Mouse (Mus musculus) neural tube, embryonic 13.5 days (tissue): Measurements from ENCODE around the gene Txlng. TPM values are rescaled to one million over a fixed set of nuclear protein-coding genes. Genes with fewer than 3 reads are reported as not detected.
"Not testable (repeated sequence)": the region's sequence is repeated elsewhere in the genome, so short reads cannot be mapped to it uniquely, and the experiment has no call there.

Experiments used
- ATAC-seq: fragments of 200-750 bp; cut with Nextera tagmentation; 2 replicates; pipeline ENCODE4 v1.8.0; 2017; ENCODE audit warnings: low read depth, mild to moderate bottlenecking, moderate TSS enrichment, moderate library complexity
- H3K27ac ChIP-seq: fragments of 300-500 bp; sonication (generic); replicated peaks from 2 replicates; pipeline ENCODE4 v1.5.1; 2015; ENCODE audit warnings: moderate library complexity, mild to moderate bottlenecking, inconsistent platforms
- H3K27me3 ChIP-seq: fragments of 300-500 bp; sonication (generic); 2 replicates; pipeline ENCODE4 v1.6.1; 2015; ENCODE audit warnings: mild to moderate bottlenecking, inconsistent platforms
- H3K36me3 ChIP-seq: fragments of 300-500 bp; sonication (generic); 2 replicates; pipeline ENCODE4 v1.6.1; 2015; ENCODE audit warnings: mild to moderate bottlenecking, inconsistent platforms
- H3K4me1 ChIP-seq: fragments of 300-500 bp; sonication (generic); replicated peaks from 2 replicates; pipeline ENCODE4 v1.6.1; 2015; ENCODE audit warnings: inconsistent platforms
- H3K4me2 ChIP-seq: fragments of 300-500 bp; sonication (generic); 2 replicates; pipeline ENCODE4 v1.6.1; 2015; ENCODE audit warnings: inconsistent platforms, mild to moderate bottlenecking, moderate library complexity
- H3K4me3 ChIP-seq: fragments of 300-500 bp; sonication (generic); 2 replicates; pipeline ENCODE4 v1.5.1; 2015; ENCODE audit warnings: mild to moderate bottlenecking, inconsistent platforms
- H3K9ac ChIP-seq: fragments of 300-500 bp; sonication (generic); 2 replicates; pipeline ENCODE4 v1.6.1; 2015; ENCODE audit warnings: moderate library complexity, mild to moderate bottlenecking, inconsistent platforms
- H3K9me3 ChIP-seq: fragments of 300-500 bp; sonication (generic); 2 replicates; pipeline ENCODE4 v1.6.1; 2016; ENCODE audit warnings: inconsistent platforms
- WGBS: fragments of 180-500 bp; shearing (Covaris S2); methylation state at CpG from one replicate; pipeline ENCODE4 v1.1.7; 2015; 5-methylcytosine and 5-hydroxymethylcytosine counted together
- polyA plus RNA-seq: library from polyadenylated mRNA; unstranded; fragments of >200 nt; fragmentation: Nextera tagmentation; extraction: Ambion mirVana; gene quantifications from 2 replicates; pipeline ENCODE4 v1.2.1, GENCODE M21; 2015

Gene Txlng
- 14.3 and 15.4 TPM in 2 replicates for polyA plus RNA-seq

DNA sequence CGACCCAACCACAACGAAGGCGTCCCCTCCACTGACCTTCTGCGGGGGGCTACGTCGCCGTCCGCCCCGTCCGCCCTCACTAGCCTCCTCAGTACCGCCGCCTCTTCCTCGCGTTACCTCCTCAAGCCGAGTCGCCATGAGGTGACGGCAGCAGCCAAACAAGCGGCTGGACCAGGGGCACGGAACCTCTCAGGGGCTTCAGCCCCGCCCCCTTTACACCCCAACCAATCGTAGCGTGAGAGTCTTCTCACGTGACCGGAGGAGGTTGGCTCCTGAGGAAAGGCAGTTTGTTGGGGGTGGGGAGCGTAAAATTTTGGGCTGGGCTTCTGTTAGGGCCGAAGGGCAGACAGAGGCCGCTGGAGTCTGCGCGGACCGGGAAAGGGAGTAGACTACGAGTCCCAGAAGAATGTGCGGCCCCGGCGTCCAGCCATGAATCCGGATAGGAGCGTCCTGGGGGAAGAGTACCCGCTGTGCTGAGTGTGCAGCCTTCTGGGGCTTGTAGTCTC lies at the start of gene Txlng:
Gene Txlng, minus strand, starts transcription at position 252 of the 506 bp plus-strand sequence.
- ATAC-seq, result peak; percentile 99
- H3K27ac ChIP-seq, result 0 out of 2 replicates have a peak within 1 kb of the TSS, but pooled peaks have one; percentile 18
- peak within 1 kb of the TSS; percentile 76 for H3K9ac ChIP-seq

DNA sequence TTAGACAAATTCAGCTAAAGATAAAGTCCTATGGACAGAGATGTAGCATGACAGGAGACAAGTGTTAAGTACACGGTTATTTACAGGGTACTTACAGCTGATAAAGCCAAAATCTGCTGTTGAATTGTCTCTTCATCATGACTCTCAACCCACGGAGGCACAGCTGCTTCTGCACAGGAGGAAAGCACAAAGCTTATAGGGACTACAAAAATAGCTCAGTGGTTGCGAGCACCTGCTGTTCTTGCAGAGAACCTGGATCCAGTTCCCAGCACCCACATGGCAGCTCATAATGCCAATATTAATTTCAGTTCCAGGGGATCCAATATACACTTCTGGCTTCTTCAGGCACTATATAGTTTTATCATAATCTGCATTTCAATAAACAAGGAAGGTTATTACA lies 49.0 kb upstream of the Txlng start:
- Histone ChIP-seq H3K36me3 (peaks cover 32% of the 10 kb centered on the region), H3K4me2 (no peak overlapping the region), H3K27ac (no peak overlapping the region), H3K27me3 (no peaks in the 10 kb centered on the region; the same call in 1 of the 2 replicates), H3K4me1 (no peaks in the 10 kb centered on the region), H3K4me3 (no peak overlapping the region), H3K9ac (no peak overlapping the region), H3K9me3 (no peaks in the 10 kb centered on the region)
- WGBS, result 86% methylated on average over 3 of the region's 3 CpGs
- no peak for ATAC-seq

More for the DNA sequence above, at the start of gene Txlng:
- Histone ChIP-seq H3K4me2 (peak within 1 kb of the TSS; percentile 77), H3K4me1 (peaks cover 6% of the 10 kb centered on the region), H3K27me3 (peaks cover 2% of the 10 kb centered on the region; the same call in 1 of the 2 replicates), H3K36me3 (no peaks in the 10 kb centered on the region), H3K4me3 (peak within 1 kb of the TSS; percentile 57), H3K9me3 (no peaks in the 10 kb centered on the region)
- 18% methylated on average over 37 of the region's 37 CpGs for WGBS

DNA sequence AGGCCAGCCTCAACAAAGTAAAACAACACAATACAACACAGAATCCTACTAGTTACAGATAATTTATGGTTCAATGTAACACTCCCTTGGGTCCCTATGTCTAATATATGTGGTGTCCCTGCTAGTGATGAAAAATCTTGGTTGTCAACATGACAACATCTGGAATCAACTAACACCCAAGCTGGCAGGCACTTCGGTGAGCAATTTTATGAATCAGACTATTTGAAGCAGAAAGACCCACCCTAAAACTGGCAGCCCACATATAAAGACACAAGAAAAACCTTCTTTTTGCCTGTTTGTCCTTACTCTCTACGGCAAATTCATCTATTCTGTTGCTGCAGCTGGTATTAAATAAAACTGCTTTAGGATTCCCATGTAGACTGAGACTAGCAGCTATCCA lies 44.5 kb upstream of the Txlng start:
- H3K27ac ChIP-seq, result no peak overlapping the region
- no peak for ATAC-seq
- no peak overlapping the region for H3K4me3 ChIP-seq
- no peaks in the 10 kb centered on the region for H3K9me3 ChIP-seq
- H3K4me1 ChIP-seq, result no peaks in the 10 kb centered on the region
- no peak overlapping the region for H3K9ac ChIP-seq
- no peaks in the 10 kb centered on the region; the same call in 1 of the 2 replicates for H3K27me3 ChIP-seq
- no peak overlapping the region for H3K4me2 ChIP-seq
- peaks cover 30% of the 10 kb centered on the region for H3K36me3 ChIP-seq
- WGBS, result 93% methylated on average over 2 of the region's 2 CpGs

DNA sequence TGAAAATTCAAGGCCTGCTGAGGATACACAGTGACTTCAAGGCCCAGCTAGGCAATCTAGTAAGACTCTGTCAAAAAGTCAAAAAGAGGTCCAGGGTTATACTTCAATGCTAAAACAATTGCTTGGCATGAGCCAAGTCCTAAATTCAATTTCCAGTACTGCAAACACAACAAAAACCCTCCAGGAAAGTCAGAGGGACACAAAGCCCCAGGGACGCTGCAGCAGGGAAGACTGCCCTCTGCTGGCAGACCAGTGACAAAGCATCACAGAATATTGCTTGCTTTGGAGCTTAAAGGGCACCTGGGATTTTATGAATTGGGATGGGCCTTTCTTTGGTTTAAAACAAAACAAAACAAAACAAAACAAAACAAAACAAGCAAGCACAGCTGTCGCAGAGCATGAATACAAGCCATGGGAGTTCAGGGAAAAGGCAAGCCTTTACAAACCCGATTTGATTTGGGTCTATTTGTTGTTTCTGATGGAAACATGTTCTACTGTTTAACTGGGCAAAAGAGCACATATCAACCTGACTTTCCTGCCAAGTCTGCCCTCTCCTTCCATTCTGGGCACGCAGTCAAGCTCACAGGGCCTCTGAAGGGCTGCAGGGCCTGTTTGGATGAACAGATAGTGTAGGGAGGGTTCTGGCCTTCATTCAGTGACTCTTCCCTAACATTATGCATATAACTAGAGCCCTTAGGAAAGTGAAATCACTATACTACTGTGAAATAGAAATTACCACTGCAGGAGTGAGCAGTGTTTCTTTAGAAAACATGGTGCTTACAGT lies 42.7 kb upstream of the Txlng start:
- H3K27me3 ChIP-seq, result no peaks in the 10 kb centered on the region; the same call in 1 of the 2 replicates
- ATAC-seq, result no peak
- H3K4me1 ChIP-seq, result no peaks in the 10 kb centered on the region
- H3K9me3 ChIP-seq, result no peaks in the 10 kb centered on the region
- no peak overlapping the region for H3K9ac ChIP-seq
- H3K4me3 ChIP-seq, result no peak overlapping the region
- H3K36me3 ChIP-seq, result peaks cover 30% of the 10 kb centered on the region; the same call in 1 of the 2 replicates
- no peak overlapping the region for H3K27ac ChIP-seq
- H3K4me2 ChIP-seq, result no peak overlapping the region
- WGBS, result 37% methylated on average over 4 of the region's 4 CpGs

DNA sequence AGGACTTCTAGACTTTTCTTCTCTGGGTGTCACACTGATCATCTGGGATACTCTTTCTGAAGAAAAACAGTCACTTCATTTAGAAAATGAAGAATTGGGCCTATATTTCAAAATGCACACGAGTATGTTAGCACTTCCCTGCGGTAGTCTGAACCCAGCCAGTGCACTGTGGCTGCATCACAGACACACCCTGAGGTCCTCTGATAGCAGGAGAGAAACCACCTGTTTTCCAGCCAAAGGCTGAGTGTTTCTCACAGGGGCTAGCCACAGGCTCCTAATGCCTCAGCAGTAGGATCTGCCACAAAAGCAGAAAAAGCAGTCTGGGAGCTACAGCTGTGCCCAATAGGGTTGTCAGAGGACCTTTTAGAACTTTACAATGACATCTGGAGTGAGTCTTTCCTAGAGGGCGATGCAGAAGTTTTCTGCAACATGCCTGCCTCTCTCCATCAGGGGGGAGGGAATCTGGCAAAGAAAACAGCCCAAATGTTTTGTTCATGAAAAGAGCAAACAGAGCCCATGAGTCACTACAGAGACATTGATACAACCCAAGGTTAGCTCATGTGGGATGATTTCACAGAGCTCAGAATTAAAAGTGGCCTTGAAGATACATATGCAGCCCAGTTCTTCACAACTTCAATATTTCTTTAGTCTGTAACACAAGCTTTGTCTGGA lies 39.2 kb upstream of the Txlng start:
- WGBS, result 74% methylated on average over 3 of the region's 3 CpGs
- Histone ChIP-seq H3K9me3 (no peaks in the 10 kb centered on the region), H3K4me3 (no peak overlapping the region), H3K4me2 (no peak overlapping the region), H3K9ac (no peak overlapping the region), H3K4me1 (no peaks in the 10 kb centered on the region), H3K27me3 (no peaks in the 10 kb centered on the region; the same call in 1 of the 2 replicates), H3K27ac (no peak overlapping the region), H3K36me3 (peaks cover 30% of the 10 kb centered on the region; the same call in 1 of the 2 replicates)
- no peak for ATAC-seq

DNA sequence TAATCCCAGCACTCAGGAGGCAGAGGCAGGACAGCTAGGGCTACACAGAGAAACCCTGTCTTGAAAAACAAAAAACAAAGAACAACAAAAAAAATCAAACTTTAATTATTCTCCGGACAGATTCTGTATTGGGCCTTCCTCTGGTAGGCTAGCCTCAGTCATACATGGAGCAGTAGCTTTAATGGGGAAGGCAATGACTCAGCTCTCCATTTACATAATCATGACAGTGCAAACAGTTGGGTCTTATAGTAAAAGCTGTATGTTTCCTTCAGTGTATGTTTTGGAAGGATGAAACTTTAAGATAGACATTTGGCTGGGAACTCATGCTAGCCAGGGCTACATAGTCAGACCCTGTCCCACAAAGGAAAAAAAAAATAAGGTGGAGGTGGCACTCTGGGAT lies 19.4 kb upstream of the Txlng start:
- Histone ChIP-seq H3K4me1 (no peaks in the 10 kb centered on the region), H3K9me3 (no peaks in the 10 kb centered on the region), H3K9ac (no peak overlapping the region), H3K4me2 (no peak overlapping the region), H3K27ac (no peak overlapping the region), H3K4me3 (no peak overlapping the region), H3K36me3 (no peaks in the 10 kb centered on the region), H3K27me3 (no peaks in the 10 kb centered on the region)
- ATAC-seq, result no peak
- 92% methylated on average over 1 of the region's 1 CpGs for WGBS

DNA sequence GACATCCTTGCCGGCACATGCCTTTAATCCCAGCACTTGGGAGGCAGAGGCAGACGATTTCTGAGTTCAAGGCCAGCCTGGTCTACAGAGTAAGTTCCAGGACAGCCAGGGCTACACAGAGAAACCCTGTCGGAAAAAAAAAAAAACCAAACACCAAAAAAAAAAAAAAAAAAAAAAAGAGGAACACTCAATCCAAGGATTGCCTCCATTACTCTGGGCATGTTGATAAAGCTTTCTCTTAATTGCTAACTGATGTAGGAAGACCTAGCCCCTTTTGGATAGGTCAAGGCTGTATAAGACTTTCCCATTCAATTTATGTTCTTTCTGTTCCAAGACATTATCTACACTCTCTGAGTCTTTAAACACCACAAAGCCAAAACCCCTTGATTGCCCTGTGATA lies 16.3 kb upstream of the Txlng start:
- ATAC-seq, result no peak
- H3K9me3 ChIP-seq, result no peaks in the 10 kb centered on the region
- H3K4me1 ChIP-seq, result no peaks in the 10 kb centered on the region
- H3K36me3 ChIP-seq, result no peaks in the 10 kb centered on the region
- H3K4me3 ChIP-seq, result no peak overlapping the region
- H3K4me2 ChIP-seq, result no peak overlapping the region
- H3K9ac ChIP-seq, result no peak overlapping the region
- no peak overlapping the region for H3K27ac ChIP-seq
- WGBS, result 87% methylated on average over 3 of the region's 3 CpGs
- H3K27me3 ChIP-seq, result no peaks in the 10 kb centered on the region

DNA sequence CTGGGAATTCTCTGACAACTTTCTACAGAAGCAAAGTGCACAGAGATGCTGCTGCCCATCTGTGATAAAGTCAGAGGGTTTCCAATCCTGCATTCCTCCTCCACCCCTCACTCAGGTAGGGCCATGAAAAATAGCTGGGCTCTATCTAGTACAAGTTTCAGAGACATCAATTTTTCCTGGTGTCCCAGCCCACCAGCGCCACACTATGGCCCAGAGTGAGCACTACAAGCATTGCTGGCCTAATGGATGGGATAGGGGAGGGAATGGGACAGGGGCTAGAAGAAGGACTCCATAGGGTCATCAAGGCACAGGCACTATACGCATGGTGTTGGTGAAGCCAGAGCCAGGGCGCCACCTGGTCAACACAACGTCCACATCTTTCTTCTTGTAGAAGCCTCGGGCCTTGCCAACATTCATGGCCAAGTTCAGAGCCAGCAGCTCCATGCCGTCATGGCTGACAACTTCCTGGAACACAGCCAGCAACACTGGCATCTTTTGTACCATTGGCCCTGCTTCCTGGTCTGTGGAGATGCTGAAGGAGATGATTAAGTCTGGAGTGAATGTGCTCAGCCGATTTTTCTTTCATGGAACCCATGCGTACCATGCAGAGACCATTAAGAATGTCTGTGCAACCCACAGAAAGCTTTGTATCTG lies 15.3 kb upstream of the Txlng start:
- Histone ChIP-seq H3K36me3 (no peaks in the 10 kb centered on the region), H3K4me1 (no peaks in the 10 kb centered on the region), H3K27ac (no peak overlapping the region), H3K9ac (no peak overlapping the region), H3K4me2 (no peak overlapping the region), H3K4me3 (no peak overlapping the region), H3K9me3 (no peaks in the 10 kb centered on the region), H3K27me3 (no peaks in the 10 kb centered on the region)
- 77% methylated on average over 8 of the region's 8 CpGs for WGBS
- ATAC-seq, result no peak

DNA sequence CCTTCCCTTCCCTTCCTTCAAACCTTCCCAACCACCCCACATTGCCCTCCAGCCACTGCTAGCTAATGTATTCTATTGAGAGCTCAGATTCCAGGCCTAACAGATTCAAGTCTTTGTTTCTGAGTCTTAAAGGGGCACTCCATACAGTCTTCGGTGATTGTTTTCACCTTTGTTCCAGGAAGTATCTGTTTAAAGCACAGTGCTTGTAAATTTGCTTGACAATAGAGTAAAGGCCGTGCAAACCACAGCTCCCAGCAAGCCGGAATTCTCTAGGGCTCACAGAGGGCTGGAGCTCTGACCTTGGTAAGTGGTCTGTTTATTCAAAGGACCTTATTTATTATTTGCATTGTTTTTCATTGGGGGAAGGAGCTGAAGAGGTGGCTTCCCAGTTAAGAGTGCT lies 2.8 kb upstream of the Txlng start:
- H3K4me1 ChIP-seq, result peaks cover 6% of the 10 kb centered on the region
- no peak overlapping the region for H3K9ac ChIP-seq
- WGBS, result 31% methylated on average over 3 of the region's 3 CpGs
- no peak overlapping the region for H3K4me2 ChIP-seq
- no peak overlapping the region for H3K4me3 ChIP-seq
- H3K36me3 ChIP-seq, result no peaks in the 10 kb centered on the region
- H3K27ac ChIP-seq, result no peak overlapping the region
- no peaks in the 10 kb centered on the region for H3K9me3 ChIP-seq
- no peak for ATAC-seq
- H3K27me3 ChIP-seq, result peaks cover 2% of the 10 kb centered on the region; the same call in 1 of the 2 replicates

DNA sequence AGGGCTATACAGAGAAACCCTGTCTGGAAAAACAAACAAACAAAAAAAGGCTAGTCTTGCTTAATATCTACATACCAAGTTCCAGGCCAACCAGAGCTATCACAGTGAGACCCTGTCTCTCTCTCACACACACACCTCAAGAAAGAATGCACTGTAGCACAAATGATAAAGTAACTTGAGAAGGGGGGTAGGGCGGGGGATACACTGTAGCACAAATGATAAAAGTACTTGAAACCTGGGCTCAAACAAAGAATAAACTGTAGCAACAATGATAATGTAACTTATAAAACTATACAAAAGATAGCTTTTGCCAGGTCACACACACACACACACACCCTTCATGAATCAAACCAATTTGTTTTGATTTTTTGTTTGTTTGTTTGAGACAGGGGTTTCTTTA lies 2.3 kb upstream of the Txlng start:
- Histone ChIP-seq H3K36me3 (no peaks in the 10 kb centered on the region), H3K27me3 (peaks cover 2% of the 10 kb centered on the region; the same call in 1 of the 2 replicates), H3K9me3 (no peaks in the 10 kb centered on the region), H3K4me2 (no peak overlapping the region), H3K27ac (no peak overlapping the region), H3K4me1 (peaks cover 6% of the 10 kb centered on the region), H3K4me3 (no peak overlapping the region), H3K9ac (no peak overlapping the region)
- WGBS, result 50% methylated on average over 1 of the region's 1 CpGs
- no peak for ATAC-seq

DNA sequence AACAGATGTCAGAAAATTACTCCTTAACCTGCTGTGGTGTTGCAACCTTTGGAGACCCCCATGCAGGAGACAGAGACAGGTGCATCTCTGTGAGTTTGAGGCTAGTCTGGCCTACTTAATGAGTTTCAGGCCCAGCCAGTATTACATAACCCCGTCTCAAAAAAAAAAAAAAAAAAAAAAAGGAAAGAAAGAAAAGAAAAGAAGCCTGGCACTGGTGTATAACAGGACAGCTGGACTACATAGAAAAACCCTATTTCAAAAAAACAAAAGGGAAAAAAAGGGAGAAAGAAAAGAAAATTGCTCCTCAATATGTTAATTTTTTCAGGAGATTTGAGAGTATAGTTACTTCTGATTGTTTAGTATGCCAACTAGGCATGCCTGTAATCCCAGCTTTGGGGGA lies 1.8 kb upstream of the Txlng start:
- Histone ChIP-seq H3K9ac (no peak overlapping the region), H3K9me3 (no peaks in the 10 kb centered on the region), H3K4me3 (no peak overlapping the region), H3K36me3 (no peaks in the 10 kb centered on the region), H3K27ac (no peak overlapping the region), H3K27me3 (peaks cover 2% of the 10 kb centered on the region; the same call in 1 of the 2 replicates), H3K4me2 (no peak overlapping the region), H3K4me1 (peaks cover 6% of the 10 kb centered on the region)
- WGBS, result 63% methylated on average over 1 of the region's 1 CpGs
- no peak for ATAC-seq

DNA sequence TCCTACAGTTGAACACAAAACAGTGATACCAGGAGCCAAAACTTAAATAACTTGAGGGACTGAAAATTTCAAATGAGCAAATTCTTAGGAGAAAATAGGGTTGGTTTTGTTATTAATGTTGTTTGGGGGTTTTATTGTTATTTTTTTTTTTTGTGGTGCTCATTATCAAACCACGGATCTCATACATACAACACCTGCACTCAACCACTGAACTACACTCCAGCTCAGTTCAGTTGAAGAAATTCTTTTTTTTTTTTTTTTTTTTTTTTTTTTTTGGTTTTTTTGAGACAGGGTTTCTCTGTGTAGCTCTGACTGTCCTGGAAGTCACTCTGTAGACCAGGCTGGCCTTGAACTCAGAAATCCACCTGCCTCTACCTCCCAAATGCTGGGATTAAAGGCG lies 1.1 kb upstream of the Txlng start:
- not testable (repeated sequence) for H3K9ac ChIP-seq, H3K4me2 ChIP-seq, H3K36me3 ChIP-seq, H3K27me3 ChIP-seq, H3K4me3 ChIP-seq, H3K4me1 ChIP-seq, ATAC-seq, H3K9me3 ChIP-seq, H3K27ac ChIP-seq
- 66% methylated on average over 2 of the region's 2 CpGs for whole genome bisulfite sequencing
